Mouse (Mus musculus) cerebellum, postnatal 14 days (tissue): ENCODE results near the gene Ppp1r10.

ENCODE experiments used
- DNase-seq, 2 experiments: peaks; one replicate each; pipeline ENCODE4 v3.0.0; 2021; ENCODE audit warnings: mixed read lengths in 2 of 2

Gene Ppp1r10

DNA sequence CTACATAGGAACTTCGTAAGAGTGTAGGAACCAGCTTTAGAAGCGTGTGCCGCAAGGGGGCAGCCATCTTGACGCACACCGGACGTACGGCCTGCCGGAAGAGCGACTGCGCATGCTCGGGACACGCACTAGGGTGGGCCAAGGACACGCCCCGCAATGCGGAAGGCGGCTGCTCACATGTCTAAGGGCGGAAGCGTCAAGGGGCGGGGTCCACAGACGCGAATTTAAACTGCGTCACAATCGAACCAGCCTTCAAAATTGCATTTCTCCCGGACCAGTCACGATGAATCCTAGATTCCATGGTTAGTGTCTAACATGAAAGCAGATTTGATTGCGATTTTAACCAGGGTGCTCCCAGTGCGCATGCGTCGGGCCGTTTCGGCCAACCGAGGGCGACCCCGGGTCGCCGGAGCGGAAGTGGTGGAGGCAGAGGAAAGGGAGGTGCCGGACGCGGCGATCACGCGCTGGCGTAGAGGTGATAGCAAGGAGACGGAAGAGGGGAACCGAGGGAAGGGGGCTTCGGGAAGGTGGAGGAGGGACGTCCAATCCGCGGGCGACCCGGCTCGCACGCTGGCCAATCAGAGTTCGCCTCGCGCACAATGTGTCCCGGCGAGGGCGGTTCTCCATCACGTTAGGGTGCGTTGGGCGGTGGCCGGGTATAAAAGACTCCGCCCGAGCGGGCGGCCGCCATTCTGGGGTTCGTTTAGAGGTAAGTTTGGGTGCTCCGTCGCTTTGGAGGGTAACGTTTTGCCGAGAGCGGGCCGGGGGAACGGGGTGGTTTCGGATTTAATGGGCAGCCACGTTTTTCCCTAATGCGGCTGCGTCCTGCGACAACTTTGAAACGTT is at the start of gene Ppp1r10, which contains the start of gene Mrps18b:
TSS of gene Ppp1r10 (plus strand) at position 138 of the 846 bp plus-strand sequence.
TSS of gene Mrps18b (minus strand) at position 93 of the 846 bp plus-strand sequence.
- DNase-seq = peak; percentile 98 to 99

DNA sequence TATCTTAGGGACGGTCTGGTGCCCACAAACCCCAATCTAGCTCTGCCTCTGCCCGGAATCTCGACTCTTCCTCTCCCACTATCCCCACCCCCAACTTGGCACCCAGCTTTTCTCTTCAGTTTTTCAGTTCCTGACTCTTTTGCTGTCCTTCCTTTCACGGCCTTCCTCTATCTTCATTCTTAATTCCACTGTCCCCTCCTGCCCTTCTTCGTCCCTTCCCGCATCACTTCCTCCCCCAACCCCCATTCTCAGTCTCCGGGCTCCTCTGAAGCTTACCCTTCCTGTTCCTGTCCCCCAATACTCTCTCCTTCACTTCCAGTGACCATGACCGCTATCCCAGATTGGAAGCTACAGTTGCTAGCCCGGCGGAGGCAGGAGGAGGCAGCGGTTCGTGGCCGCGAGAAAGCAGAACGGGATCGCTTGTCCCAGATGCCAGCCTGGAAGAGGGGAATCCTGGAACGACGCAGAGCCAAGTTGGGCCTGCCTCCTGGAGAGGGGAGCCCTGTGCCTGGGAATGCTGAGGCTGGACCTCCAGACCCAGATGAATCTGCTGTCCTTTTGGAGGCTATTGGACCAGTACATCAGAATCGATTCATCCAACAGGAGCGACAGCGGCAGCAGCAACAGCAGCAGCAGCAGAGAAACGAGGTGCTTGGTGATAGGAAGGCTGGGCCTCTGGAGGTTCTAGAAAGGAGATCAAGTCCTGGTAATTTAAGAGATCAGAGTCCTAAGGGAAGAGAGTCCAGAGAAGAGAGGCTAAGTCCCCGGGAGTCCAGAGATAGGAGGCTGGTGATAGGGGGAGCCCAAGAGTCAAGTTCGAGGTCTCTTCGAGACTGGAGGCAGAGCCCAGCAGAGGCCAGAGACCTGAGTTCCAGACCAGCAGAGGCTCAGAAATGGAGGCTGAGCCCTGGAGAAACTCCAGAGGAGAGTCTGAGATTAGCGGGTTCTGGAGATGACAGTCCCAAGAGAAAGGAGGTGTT is 49.0 kb upstream of the Ppp1r10 start:
- peak; percentile 34 to 50 for DNase-seq

DNA sequence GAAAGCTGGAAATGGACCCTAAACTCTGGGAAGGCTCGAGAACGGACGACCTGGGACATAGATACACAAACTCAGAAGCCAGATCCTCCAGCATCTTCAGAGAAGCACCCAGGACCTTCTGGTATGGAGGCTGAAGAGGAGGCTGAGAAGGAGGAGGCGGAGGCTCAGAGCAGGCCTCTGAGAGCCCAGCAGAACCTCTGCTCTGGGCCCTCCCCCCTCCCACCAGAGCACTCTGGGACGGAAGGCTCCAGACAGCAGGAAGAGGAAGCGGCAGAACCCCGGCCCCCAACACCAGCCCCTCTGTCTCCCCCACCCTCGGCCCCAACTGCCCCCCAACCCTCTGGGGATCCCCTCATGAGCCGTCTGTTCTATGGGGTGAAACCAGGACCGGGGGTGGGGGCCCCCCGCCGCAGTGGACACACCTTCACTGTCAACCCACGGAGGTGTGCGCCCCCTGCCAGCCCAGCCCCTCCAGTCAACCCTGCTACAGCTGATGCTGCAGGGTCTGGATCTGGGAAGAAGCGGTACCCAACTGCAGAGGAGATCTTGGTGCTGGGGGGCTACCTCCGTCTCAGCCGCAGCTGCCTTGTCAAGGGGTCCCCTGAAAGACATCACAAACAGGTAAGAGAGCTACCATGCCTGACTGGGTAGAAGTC is 47.9 kb upstream of the Ppp1r10 start:
- peak in 1 of 2 experiments; percentile 22 for DNase-seq

DNA sequence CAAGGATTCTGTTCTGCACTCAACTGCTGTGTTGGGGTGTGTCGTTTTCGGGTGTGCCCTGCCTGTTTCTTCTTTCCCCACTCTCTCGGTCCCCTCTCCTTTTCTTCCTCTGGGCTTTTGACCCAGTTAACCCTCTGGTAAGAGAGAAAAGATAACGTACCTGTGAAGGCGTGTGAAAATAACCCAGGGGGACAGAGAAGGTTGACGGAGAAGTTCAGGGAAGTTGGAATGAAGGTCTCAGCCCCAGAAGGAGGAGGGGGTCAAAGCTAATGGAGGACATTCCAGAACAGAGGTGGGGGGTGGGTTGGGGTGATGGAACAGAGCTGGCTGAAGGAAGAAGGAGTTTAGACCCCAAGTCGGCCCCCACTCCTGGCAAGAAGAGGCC is 47.3 kb upstream of the Ppp1r10 start:
- no peak for DNase-seq

DNA sequence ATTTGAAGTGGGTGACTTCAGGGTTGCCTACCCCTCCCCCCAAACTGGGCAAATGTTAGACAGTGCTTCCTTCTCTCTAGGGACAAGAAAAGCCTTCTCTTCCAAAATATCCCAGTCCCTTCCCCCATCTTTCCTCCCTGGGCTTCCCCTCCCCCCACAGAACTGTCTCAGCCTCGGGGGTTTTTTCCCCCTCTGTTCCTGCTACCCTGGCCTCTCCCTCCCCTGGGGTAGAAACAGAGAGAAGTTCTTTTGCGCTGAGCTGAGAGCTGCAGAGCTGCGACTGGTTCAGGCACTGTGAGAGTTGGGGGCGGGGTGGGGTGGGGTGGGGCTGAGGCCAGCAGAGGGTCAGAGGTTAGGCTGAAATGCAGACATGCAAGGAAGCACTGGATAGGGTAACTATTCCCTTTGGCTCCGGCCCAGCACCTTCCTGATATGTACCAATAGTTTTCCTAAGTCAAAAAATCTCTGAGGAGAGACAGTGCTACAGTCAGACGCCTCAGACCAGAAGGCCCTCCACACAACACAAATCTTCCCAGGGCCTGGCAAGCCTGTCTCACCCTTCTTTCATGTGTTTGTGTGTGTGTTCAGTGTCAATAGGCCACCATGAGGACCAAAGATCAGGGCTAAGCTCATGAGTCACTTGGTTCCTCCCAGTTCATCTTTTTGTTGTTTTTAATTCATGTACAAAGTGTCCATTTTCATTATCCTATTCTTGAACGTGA is 46.7 kb upstream of the Ppp1r10 start:
- DNase-seq = peak in 1 of 2 experiments; percentile 40

DNA sequence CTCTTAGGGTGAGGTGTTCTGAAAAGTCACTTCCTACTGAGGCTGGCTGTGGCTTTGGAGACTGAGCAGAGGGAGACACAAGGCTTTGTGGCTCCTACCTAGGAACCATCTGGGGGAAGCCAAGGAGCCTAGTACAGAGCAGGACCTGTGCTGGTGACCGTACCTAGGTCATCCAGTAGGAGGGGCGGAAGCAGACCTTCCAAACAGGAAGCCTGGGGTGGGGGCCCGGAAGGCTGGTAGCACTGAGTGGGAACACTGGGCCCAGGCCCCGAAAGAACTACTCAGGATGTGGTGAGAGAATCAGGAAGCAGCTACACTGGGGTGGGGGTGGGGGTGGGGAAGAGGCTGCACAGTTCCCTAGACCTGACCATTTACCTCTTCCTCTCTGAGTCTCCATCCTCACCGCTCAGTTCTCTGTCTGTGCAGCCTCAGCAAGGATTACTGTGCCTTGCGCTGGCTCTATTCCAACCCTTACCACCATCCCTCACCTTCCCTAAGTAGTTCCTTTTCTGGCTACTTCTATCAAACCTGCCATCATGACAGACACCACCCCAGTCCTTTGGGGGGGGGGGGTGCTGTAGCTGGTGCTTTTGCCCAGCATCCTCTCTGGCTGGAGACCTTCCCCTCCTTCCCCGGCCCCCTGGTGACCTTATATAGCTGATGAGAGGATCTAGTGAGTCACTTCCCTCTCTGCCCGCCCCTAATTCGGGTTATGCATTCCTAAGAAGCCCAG is 45.9 kb upstream of the Ppp1r10 start:
- peak in 1 of 2 experiments; percentile 40 for DNase-seq

DNA sequence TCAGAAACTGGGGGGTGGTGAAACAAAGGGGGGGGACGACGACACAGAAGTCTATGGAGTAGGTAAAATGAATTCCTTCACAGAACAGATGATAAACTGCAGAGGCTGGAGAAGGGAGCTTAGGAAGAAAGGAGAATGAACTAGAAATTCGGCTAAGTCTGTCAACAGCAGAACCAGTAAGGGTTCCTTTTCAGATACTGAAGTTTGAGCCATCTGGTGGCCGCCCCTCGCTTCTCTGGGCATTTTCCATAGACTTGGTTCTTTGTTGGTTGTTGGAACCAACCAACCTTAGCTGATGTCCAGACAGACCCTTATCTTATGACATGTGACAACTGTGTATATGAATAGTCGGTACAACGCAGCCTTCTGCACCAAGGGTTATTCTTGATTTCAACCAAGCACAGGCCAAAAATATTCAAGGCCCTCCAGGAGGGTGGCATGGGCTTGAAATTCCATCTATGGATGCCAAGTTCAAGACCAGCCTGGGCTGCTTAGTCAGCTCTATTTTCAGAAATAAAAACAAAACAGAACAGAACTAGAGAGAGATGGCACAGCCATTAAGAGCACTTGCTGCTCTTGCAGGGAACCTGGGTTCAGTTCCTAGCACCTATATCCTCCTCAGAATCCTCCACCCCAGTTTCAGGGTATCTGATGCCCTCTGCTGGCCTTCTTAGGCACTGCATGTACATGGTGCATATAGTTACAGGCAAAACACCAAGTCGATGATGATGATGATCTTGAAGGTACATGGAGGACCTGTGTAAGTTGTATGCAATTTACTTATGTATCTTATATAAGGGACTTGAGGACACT is 45.1 kb upstream of the Ppp1r10 start:
- DNase-seq = peak in 1 of 2 experiments; percentile 77

DNA sequence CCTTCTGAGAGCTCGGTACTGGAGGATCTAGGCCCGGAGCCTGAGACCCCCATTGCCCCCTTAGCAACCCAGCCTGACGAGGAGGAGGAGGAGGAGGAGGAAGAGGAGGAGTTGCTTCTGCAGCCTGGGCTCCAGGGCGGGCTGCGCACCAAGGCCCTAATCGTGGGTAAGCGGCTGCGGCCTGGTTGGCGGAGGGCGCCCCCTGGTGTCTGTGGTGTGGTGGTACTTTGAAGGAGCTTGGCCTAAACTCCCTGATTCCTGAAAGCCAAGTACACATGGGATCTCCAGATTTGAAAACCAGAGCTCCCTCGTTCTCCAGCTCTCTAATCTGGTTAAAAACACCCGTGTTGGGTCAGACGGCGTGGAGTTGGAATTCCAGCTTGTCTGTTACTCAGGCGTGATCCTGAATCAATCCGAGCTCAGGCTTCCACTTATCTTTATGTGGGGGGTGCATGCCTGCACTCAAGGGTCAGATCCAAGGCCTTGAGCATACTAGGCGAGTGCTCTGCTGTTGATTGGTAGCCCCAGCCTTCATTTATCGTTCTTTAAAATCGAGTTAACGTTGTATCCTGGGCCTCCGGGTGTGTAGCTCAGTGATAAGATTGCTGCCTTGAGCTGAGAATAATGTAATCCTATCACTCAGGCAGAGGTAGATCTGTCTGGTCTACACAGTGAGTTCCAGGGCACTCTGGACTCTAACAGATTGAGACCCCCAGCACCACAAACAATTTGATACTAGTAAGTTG is 42.3 kb upstream of the Ppp1r10 start:
- peak; percentile 94 to 96 for DNase-seq

DNA sequence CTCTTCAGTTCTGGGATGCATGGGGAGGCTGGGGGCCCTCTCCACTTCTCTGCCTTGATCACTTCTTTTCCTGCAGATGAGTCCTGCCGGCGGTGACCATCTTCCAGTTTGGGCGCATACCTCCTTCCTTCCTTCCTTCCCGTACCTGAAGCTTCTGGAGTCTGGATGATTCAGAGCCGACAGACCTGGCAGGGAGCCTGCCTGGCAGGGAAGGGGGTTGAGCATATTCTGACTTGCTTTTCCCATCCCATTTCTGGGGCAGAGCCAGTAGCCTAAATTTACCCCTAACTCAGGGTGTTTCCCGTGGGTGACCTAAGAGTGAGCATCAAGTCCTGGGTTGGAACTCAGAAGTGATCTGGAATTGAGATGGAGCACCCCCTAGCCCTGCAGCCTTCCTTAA is 41.5 kb upstream of the Ppp1r10 start:
- peak; percentile 32 to 44 for DNase-seq

DNA sequence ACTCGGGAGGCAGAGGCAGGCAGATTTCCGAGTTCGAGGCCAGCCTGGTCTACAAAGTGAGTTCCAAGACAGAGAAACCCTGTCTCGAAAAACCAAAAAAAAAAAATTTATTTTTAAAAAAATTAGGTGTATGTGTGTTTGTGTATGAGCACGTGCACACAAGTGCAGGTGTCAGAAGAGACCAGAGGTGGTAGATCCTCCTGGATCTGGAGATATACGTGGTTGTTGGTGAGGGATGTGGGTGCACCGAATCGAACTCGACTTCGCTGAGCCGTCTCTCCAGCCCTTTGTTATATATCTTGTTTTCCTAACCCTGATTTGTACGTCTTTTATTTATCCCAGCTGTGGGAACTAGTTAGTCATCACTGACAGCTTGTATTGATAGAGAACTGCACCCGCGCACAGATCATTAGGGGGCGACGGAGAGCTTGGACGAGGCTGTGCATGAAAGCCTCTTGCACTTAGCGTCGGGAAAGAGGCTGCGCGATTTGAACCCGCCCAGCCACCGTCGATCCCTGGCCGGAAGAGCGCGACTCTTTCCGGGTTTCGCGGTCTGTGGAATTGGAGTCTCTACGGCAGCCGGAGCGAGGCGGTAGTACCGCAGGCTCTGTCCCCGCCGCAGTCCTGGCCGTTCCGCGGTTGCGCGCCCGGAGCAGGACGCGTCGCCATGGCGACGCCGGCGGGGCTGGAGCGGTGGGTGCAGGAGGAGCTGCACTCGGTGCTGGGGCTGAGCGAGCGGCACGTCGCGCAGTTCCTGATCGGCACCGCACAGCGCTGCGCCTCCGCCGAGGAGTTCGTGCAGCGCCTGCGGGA is 36.8 kb upstream of the Ppp1r10 start, which contains the start of gene Dhx16:
TSS of gene Dhx16 (plus strand) at position 575 of the 813 bp plus-strand sequence.
- DNase-seq = peak; percentile 97 to 99

DNA sequence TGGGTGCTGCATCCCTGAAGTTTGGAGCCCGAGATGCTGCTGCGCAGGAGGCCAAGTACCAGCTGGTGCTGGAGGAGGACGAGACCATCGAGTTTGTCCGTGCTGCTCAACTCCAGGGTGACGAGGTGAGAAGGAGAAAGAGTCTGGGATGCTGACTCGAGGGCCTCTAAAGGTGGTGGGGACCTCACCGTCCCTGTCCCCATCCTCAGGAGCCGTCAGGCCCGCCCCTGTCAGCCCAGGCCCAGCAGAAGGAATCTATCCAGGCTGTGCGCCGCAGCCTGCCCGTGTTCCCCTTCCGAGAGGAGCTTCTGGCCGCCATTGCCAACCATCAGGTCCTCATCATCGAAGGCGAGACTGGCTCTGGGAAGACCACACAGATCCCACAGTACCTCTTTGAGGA is 33.3 kb upstream of the Ppp1r10 start:
- DNase-seq = no peak

DNA sequence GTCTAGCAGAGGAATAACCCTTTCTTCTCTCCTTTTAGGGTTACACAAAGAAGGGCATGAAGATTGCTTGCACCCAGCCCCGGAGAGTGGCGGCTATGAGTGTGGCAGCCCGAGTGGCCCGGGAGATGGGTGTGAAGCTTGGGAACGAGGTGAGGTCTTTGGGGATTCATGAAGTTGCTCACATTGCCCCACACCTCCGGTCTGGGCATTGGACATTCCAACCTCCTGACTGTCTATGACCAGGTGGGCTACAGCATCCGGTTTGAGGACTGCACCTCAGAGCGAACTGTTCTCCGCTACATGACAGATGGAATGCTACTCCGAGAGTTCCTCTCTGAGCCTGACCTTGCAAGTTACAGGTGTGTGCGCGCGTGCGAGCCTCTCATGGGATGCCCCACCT is 32.5 kb upstream of the Ppp1r10 start:
- no peak for DNase-seq

DNA sequence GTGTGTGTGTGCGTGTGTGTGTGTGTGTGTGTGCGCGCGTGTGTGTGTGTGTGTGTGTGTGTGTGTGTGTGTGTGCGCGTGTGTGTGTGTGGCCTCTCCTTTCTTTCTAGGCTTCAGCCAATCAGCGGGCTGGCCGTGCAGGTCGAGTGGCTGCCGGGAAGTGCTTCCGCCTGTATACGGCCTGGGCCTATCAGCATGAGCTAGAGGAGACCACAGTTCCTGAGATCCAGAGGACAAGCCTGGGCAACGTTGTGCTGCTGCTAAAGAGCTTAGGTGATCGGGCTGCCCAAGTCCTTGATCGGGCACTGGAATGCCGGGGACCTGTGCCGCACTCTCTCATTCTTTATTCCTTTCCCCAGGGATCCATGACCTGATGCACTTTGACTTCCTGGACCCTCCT is 28.5 kb upstream of the Ppp1r10 start:
- DNase-seq = no peak

DNA sequence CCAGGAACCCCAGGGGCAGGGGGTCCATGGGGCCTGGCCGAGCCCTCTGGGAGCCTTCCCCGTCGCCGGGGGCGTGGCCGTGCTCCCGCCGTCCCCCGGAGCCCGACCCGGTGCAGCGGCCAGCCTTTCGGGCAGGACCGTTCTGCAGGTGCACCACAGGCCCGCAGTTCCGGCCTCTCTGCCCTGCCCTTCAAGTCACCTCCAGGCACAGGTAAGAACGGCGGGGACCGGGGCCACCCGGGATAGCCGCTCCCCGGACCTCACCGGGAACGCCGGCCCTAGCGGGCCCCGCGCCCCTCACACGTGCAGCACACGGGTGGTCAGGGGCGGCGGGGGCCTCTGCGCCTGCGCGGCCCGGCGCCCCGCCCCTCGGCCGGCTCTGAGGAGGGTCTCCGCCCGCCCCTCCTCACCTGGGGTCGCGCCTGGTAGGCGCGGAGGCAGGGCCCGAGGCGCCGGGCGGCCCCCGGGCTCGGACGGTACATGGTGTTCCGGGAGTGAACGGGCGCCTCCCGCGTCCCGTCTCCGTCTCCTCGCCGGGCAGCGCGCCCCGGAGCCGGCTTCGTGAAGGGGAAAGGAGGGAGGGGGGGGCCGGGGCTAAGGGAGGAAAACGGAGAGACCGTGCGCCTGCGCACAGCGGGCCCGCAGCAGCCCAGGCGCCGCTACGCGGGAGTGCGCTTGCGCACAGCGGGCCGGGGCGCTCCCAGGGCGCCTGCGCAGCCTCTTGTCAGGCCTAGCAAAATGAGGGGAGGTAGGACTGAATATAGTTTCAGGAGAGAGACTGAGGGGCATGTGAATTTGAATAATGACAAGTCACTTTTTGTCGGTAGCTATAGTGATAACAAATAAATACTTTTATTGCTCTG is 19.2 kb upstream of the Ppp1r10 start, which contains the start of gene 2310061I04Rik:
TSS of gene 2310061I04Rik (minus strand) at position 651 of the 863 bp plus-strand sequence.
- DNase-seq = peak; percentile 93 to 97

DNA sequence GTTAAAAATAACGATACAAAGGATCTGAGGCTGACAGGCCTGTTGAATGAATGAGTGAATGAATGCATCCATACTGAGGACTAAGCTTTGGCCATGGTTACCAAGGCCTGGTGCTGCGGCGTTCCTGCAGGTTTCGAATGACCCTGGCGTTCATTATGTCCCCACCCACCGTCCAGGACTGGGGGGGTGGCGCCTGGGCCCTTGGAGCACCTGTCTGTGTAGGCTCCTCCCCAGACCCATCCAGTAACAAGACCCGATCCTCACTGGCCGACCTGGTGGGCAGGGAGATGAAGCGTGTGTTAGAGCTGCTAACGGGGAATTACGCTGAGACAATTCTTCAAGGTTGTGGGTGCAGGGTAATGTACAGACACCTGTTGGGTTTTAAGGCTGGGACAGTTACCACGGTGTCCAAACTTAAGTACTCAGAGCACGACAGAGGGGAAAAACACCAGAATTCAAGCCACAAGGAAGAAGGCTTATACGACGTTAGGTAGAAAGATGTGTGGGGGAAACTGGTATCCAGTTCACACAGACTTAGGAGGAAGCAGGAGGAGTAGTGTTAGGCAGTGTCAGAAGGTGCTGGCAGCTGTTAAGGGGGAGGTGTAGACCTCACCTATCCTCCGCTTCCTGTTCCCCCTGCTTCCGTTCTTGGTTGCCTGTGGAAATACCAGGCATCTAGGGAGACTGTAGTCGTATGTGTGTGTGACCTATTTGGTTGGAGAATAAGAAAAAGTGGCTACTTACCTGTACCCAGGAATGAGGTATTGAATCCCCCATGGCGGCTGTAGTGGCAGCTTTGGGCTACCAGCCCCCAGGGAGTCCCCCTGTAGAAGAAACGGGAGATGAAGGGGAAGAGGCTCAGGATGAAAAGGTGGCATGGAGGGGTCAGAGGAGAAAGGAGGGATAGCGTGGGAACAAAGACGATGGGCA is 18.3 kb upstream of the Ppp1r10 start:
- peak; percentile 55 to 68 for DNase-seq

DNA sequence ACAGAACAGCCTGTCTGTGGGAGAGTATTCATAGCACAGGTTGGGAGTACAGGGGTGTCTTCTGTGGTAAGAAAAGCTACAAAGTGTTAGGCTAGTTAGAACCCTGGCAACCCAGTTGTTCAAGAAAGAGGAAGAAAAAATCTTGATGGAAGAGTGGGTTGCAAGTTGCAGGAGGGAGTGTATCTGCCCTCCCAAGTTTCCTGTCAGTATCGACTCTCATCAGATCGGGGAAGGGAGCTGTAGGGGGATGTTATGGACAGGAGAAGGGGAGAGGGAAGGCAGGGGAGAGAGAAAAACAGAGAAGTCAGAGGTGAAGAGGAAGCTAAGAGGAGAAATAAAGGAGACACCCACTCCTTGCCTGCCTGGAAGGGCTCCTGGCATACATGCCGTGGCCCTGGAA is 15.6 kb upstream of the Ppp1r10 start:
- no peak for DNase-seq
